In genomic region chr17:65737175-65737574, GRCm38 (mm10) we compare ENCODE assay signal across 10 mouse cellular contexts. TPM values are rescaled to one million over a fixed set of nuclear protein-coding genes. Genes with fewer than 3 reads are reported as not detected.
DNase-seq lines count a peak whose midpoint lies in the region; ATAC-seq and TF ChIP-seq lines count a peak whose summit lies in the region.
"Had no signal": no experiment of that assay in that cellular context is flagged by ENCODE, and none has a peak within 500 bp of the region (broad histone marks: within the 10 kb centered on the region; RNA-seq: fewer than 3 reads in every experiment).

No protein-coding gene starts in this region.

- DNase-seq in heart, adult 11 months, result peak; percentile 85
- DNase-seq in heart, postnatal 36 days, result no peak
- peak; percentile 28 for DNase-seq in lung, postnatal 0 days (ENCODE audit: low spot score)
- DNase-seq in lung, adult 18-20 months, result no peak
- no peak for DNase-seq in thymus, postnatal 25 days
- no peak for DNase-seq in layer of hippocampus, postnatal 25 days (ENCODE audit: extremely low spot score in 1 of 2, low spot score in 1 of 2)
- DNase-seq: embryo, embryonic 11 days had no signal

- H3K4me3 ChIP-seq in lung, postnatal 0 days (ENCODE audit: low read depth, low read length), result no peak overlapping the region
- peak overlapping the region; percentile 35 for H3K4me3 ChIP-seq in bone marrow, adult 2 months (replicated peaks; ENCODE audit: control insufficient read depth, low read depth, low read length)

- H3K4me1 ChIP-seq in lung, postnatal 0 days (ENCODE audit: insufficient read depth, low read depth, low read length), result no peaks in the 10 kb centered on the region
- peaks cover 5% of the 10 kb centered on the region for H3K4me1 ChIP-seq in bone marrow, adult 2 months (ENCODE audit: control insufficient read depth, insufficient read depth, low read length)

- 68% methylated on average over 5 of the region's 5 CpGs for WGBS in lung, postnatal 0 days
- WGBS in bone marrow, adult 2 months, result 21% methylated on average over 5 of the region's 5 CpGs

- H3K4me2 ChIP-seq in lung, postnatal 0 days (replicated peaks; ENCODE audit: low read depth, low read length), result no peak overlapping the region
- H3K4me2 ChIP-seq: hindbrain, embryonic 14.5 days had no signal

- TF ChIP-seq EP300 in lung, postnatal 0 days (IDR thresholded peaks at IDR 0.05), result peak; percentile 47; the same call in 1 of the 2 replicates

- H3K9me3 ChIP-seq in lung, postnatal 0 days (ENCODE audit: low read length), result no peaks in the 10 kb centered on the region

- 0 out of 2 replicates have a peak, but pooled peaks cover 4% of the 10 kb centered on the region for H3K36me3 ChIP-seq in lung, postnatal 0 days (ENCODE audit: insufficient read depth, low read length)

- no peak overlapping the region for H3K9ac ChIP-seq in lung, postnatal 0 days (replicated peaks; ENCODE audit: low read depth)
- H3K9ac ChIP-seq: hindbrain, embryonic 14.5 days had no signal

- no peaks in the 10 kb centered on the region for H3K27me3 ChIP-seq in lung, postnatal 0 days (replicated peaks; ENCODE audit: insufficient read depth, low read length)

- intact Hi-C loops in heart, postnatal 36 days (cut with DNase I), result loop anchor here (2.0 kb wide), 1 partner anchor 36 kb away; the partner anchor contains the start of gene Rab31

- peak; percentile 54 for ATAC-seq in lung, postnatal 0 days
- 0 out of 2 replicates have a peak, but pooled peaks have one; percentile 40 for ATAC-seq in monocyte, adult 5-6 weeks (replicated peaks; ENCODE audit: insufficient number of reproducible peaks, low FRiP score, low TSS enrichment, poor library complexity, severe bottlenecking)

- H3K27ac ChIP-seq in lung, postnatal 0 days (ENCODE audit: low read length), result peak overlapping the region; percentile 39; the same call in 1 of the 2 replicates
- peak overlapping the region; percentile 45; the same call in 1 of the 2 replicates for H3K27ac ChIP-seq in bone marrow, adult 2 months (ENCODE audit: control insufficient read depth, insufficient read depth, low read depth, low read length, poor library complexity)
- H3K27ac ChIP-seq: hindbrain, embryonic 14.5 days had no signal

- TF ChIP-seq POLR2A in bone marrow, adult 2 months (IDR thresholded peaks at IDR 0.05; ENCODE audit: borderline replicate concordance, control insufficient read depth, low read depth, low read length), result no peak

- no peak for TF ChIP-seq CTCF in lung, postnatal 0 days (IDR thresholded peaks at IDR 0.05)
- TF ChIP-seq CTCF in bone marrow, adult 2 months (IDR thresholded peaks at IDR 0.05; ENCODE audit: control insufficient read depth, insufficient read depth, low read length), result no peak

RNA-seq across cellular contexts. Expression of gene Rab31, which starts 35.4 kb away (rescaled TPM):
- total RNA-seq in heart, postnatal 36 days (2021), result 10 to 100 TPM; 13.6 to 15.6 TPM
- 33.3 and 33.5 TPM in 2 replicates for polyA plus RNA-seq in lung, postnatal 0 days (2015; fragmentation: Nextera tagmentation; extraction: Ambion mirVana)
- 6.8 and 18.0 TPM in 2 replicates for polyA plus RNA-seq in bone marrow, adult 2 months (2011; ENCODE audit: insufficient read depth, insufficient read length, low replicate concordance, missing spikeins)
- 51.0 to 80.4 TPM (median 75.8 TPM) in 3 replicates for total RNA-seq in monocyte, adult 5-6 weeks (2017)
- total RNA-seq in layer of hippocampus, postnatal 25 days (2021), result 10 to 100 TPM; 55.7 to 59.0 TPM

RNA-seq across cellular contexts. Expression of gene Ppp4r1, which starts 45.2 kb away (rescaled TPM):
- total RNA-seq in heart, postnatal 36 days (2021), result 10 to 100 TPM; 40.8 to 48.8 TPM
- 21.2 and 26.5 TPM in 2 replicates for polyA plus RNA-seq in lung, postnatal 0 days (2015; fragmentation: Nextera tagmentation; extraction: Ambion mirVana)
- 17.9 and 28.6 TPM in 2 replicates for polyA plus RNA-seq in bone marrow, adult 2 months (2011; ENCODE audit: insufficient read depth, insufficient read length, low replicate concordance, missing spikeins)
- 81.9 to 108 TPM (median 105 TPM) in 3 replicates for total RNA-seq in monocyte, adult 5-6 weeks (2017)
- 10 to 100 TPM; 27.3 to 34.3 TPM for total RNA-seq in layer of hippocampus, postnatal 25 days (2021)

Comparison
In these comparisons a context has a peak if more than half of its experiments do, and no peak if none do; other contexts are left out.
1. DNase-seq: peak in heart, adult 11 months (single experiment) and lung, postnatal 0 days (single experiment); none in heart, postnatal 36 days (0 of 2), lung, adult 18-20 months (0 of 2), thymus, postnatal 25 days (single experiment) and layer of hippocampus, postnatal 25 days (0 of 2).